Mouse (Mus musculus) neural tube, embryonic 14.5 days (tissue): Measurements from ENCODE around the gene Sdk1. TPM values are rescaled to one million over a fixed set of nuclear protein-coding genes. Genes with fewer than 3 reads are reported as not detected.

ENCODE experiments used
- ATAC-seq: fragments of 200-750 bp; cut with Nextera tagmentation; 2 replicates; pipeline ENCODE4 v1.8.0; 2017; ENCODE audit warnings: low read depth, mild to moderate bottlenecking, moderate TSS enrichment, moderate library complexity
- H3K27ac ChIP-seq: fragments of 300-500 bp; sonication (generic); 2 replicates; pipeline ENCODE4 v1.5.1; 2014; ENCODE audit warnings: low read depth, mild to moderate bottlenecking, control low read depth, low read length, moderate library complexity, mixed read lengths
- H3K27me3 ChIP-seq: fragments of 300-500 bp; sonication (generic); 2 replicates; pipeline ENCODE4 v1.6.1; 2014; ENCODE audit warnings: low read length; ENCODE audit not compliant: control insufficient read depth, insufficient read depth
- H3K36me3 ChIP-seq: fragments of 300-500 bp; sonication (generic); 2 replicates; pipeline ENCODE4 v1.6.1; 2014; ENCODE audit warnings: low read length, mixed read lengths; ENCODE audit not compliant: control insufficient read depth, insufficient read depth
- H3K4me1 ChIP-seq: fragments of 300-500 bp; sonication (generic); 2 replicates; pipeline ENCODE4 v1.6.1; 2014; ENCODE audit warnings: low read length; ENCODE audit not compliant: control insufficient read depth, insufficient read depth
- H3K4me2 ChIP-seq: fragments of 300-500 bp; sonication (generic); 2 replicates; pipeline ENCODE4 v1.6.1; 2014; ENCODE audit warnings: mild to moderate bottlenecking, low read depth, low read length, control low read depth
- H3K4me3 ChIP-seq: fragments of 300-500 bp; sonication (generic); 2 replicates; pipeline ENCODE4 v1.5.1; 2014; ENCODE audit warnings: low read depth, low read length, control low read depth, mixed read lengths
- H3K9ac ChIP-seq: fragments of 300-500 bp; sonication (generic); replicated peaks from 2 replicates; pipeline ENCODE4 v1.6.1; 2014; ENCODE audit warnings: low read depth, mild to moderate bottlenecking, control low read depth, low read length, mixed read lengths
- H3K9me3 ChIP-seq: fragments of 300-500 bp; sonication (generic); 2 replicates; pipeline ENCODE4 v1.6.1; 2016; ENCODE audit warnings: low read length; ENCODE audit not compliant: control insufficient read depth
- WGBS: fragments of 180-500 bp; shearing (Covaris S2); extraction: QIAGEN DNeasy Blood & Tissue Kit; methylation state at CpG from one replicate; pipeline ENCODE4 v1.1.7; 2014; 5-methylcytosine and 5-hydroxymethylcytosine counted together
- polyA plus RNA-seq: library from polyadenylated mRNA; unstranded; fragments of >200 nt; fragmentation: Nextera tagmentation; extraction: Ambion mirVana; gene quantifications from 2 replicates; pipeline ENCODE4 v1.2.1, GENCODE M21; 2014

The Sdk1 gene
- polyA plus RNA-seq, 1 experiment from 2014 or later: 3.1 TPM

DNA sequence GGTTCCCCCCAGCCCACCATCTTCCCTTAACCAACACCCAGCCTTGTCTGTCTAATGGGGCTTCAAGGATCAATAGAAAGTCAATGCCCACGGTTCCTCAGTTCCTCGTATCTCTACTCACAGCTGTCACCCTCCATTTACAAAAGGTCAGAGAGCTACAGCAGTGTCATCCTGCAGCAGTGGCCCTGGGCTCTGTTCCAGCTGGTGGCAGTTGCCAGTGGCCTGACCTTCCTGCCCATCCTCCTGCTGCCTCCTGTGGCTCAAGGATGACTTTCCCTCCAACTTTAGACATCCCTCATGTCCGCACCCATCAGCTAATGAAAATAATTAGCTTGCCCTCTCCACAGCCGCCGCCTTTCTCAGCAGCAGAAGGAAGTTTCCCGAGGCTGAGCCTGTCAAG lies 759.8 kb downstream of the Sdk1 start:
- Histone ChIP-seq H3K9me3 (no peaks in the 10 kb centered on the region), H3K4me2 (no peak overlapping the region), H3K27ac (no peak overlapping the region), H3K4me3 (no peak overlapping the region), H3K4me1 (no peaks in the 10 kb centered on the region; the same call in 1 of the 2 replicates), H3K36me3 (no peaks in the 10 kb centered on the region), H3K27me3 (no peaks in the 10 kb centered on the region), H3K9ac (no peak overlapping the region)
- WGBS: 61% methylated on average over 6 of the region's 6 CpGs
- ATAC-seq: no peak

DNA sequence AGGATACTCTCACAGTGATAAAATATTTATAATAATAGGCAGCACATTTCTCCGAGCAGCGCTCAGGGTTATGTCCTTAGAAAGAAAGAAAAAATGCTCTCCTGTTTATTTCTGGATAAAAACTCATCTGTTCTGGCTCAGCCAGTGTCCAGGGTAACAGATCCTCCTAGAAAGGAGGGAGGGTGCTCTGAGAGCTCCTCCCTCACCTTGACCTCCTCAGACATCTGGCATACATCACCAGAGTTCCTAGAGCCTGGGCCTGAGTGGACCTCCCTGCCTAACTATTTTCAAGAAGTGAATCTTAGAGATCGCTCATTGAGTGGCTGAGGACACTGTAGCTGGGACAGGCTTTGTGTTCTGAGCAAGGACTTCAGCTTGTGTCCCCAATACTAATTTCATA lies 760.7 kb downstream of the Sdk1 start:
- Histone ChIP-seq H3K9ac (no peak overlapping the region), H3K36me3 (no peaks in the 10 kb centered on the region), H3K27ac (no peak overlapping the region), H3K4me1 (no peaks in the 10 kb centered on the region; the same call in 1 of the 2 replicates), H3K27me3 (no peaks in the 10 kb centered on the region), H3K9me3 (no peaks in the 10 kb centered on the region), H3K4me3 (no peak overlapping the region), H3K4me2 (no peak overlapping the region)
- ATAC-seq: no peak
- WGBS: 53% methylated on average over 3 of the region's 3 CpGs

DNA sequence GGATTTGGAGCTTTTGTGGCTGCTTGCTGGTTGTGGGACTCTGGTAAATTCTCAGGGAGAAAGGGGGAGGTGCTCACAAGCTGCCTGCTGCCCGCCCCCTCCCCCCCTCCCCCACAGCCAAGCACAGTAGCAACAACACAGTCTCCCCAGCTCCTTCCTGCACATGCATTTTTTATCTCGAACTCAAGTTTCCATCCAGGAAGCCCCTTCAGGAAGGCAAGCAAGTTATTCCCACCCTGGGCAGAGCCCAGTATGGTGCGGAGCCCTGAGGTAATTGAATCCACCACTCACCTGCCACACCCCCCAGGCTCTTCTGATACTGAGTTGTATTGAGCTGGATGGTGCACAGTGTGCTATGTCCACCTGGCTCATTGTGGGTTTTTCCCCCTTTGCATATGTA lies 768.9 kb downstream of the Sdk1 start:
- no peak overlapping the region for H3K4me2 ChIP-seq
- H3K4me3 ChIP-seq: no peak overlapping the region
- H3K9ac ChIP-seq: no peak overlapping the region
- H3K27ac ChIP-seq: no peak overlapping the region
- WGBS: 30% methylated on average over 3 of the region's 3 CpGs
- 0 out of 2 replicates have a peak, but pooled peaks cover 6% of the 10 kb centered on the region for H3K4me1 ChIP-seq
- no peaks in the 10 kb centered on the region for H3K36me3 ChIP-seq
- no peak for ATAC-seq
- H3K27me3 ChIP-seq: no peaks in the 10 kb centered on the region
- H3K9me3 ChIP-seq: no peaks in the 10 kb centered on the region

DNA sequence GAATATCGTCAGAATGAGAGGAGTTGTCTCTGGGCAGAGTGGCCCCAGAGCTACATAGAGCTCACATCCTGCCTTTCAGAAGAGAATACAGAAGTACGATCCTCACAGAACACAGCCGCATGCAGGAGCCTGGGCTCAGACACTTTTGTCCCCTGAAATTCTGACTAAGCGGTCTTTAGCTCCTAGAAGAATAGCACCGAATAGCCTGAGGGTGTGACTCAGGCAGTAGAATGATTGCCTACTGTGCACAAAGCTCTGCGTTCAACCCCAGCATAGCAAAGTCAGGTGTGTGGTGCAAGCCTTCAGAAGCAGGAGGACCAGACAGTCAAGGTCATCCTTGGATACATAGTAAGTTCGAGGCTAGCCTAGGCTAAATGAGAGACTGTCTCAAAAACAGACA lies 775.7 kb downstream of the Sdk1 start:
- Histone ChIP-seq H3K9ac (no peak overlapping the region), H3K4me2 (no peak overlapping the region), H3K4me3 (no peak overlapping the region), H3K36me3 (no peaks in the 10 kb centered on the region), H3K27ac (no peak overlapping the region), H3K4me1 (no peaks in the 10 kb centered on the region), H3K9me3 (no peaks in the 10 kb centered on the region), H3K27me3 (no peaks in the 10 kb centered on the region)
- no peak for ATAC-seq
- WGBS: 87% methylated on average over 7 of the region's 7 CpGs

DNA sequence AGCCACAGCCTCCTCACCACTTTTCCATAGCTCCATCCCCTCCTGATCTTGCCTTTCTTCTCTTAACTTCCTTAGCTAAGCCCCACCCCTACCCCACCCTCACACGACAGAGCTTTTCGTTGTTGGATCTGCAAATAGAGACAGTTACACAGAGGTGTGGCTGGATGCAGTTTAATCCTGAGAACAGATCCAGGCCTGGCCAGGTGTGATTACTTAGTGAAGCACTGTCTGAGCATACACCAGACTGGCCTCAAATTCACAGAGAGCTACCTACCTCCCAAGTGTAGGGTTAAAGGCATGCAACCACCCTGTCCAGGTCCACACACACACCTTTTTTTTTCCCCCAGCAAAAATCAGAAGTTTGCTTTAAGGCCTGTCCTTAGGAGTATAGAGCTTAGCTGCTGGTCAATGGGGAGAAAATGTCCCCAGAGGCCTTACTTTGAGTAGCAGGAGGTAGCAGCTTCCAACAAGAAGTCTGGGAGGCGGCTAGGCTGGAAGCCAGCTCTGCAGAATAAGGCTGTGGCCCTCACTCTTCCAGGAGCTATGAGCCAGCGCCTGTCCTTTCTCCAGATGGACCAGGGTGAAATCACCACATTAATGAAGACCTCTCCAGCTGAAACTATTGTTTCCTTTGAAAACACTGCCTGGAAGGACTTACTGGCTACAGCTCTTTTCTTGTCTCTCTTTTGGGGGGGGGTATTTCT lies 781.7 kb downstream of the Sdk1 start:
- Histone ChIP-seq H3K4me2 (no peak overlapping the region), H3K27ac (no peak overlapping the region), H3K9me3 (no peaks in the 10 kb centered on the region), H3K4me1 (no peaks in the 10 kb centered on the region), H3K4me3 (no peak overlapping the region), H3K9ac (no peak overlapping the region), H3K36me3 (no peaks in the 10 kb centered on the region), H3K27me3 (no peaks in the 10 kb centered on the region)
- WGBS: 51% methylated on average over 4 of the region's 4 CpGs
- ATAC-seq: no peak

DNA sequence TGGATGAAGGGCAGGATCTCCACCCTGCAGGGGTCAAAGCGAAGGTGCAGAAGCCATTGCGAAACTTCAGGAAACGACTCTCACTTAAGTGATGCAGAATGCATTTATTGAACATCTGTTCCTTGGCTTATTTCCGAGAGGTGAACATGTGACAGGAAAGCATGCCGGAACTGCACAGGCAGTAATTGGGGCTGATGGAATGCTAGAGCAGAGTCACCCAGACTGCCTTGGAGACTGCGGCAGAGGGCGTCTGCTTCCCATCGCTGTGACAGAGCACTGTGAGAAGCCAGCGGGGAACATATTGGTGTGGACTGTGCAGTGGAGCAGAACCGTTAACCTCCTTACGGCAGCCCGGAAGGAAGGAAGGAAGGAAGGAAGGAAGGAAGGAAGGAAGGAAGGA lies 783.2 kb downstream of the Sdk1 start:
- H3K4me3 ChIP-seq: no peak overlapping the region
- H3K27ac ChIP-seq: no peak overlapping the region
- 73% methylated on average over 12 of the region's 12 CpGs for WGBS
- H3K9ac ChIP-seq: no peak overlapping the region
- no peaks in the 10 kb centered on the region for H3K9me3 ChIP-seq
- H3K4me1 ChIP-seq: no peaks in the 10 kb centered on the region
- ATAC-seq: no peak
- H3K4me2 ChIP-seq: no peak overlapping the region
- no peaks in the 10 kb centered on the region for H3K27me3 ChIP-seq
- no peaks in the 10 kb centered on the region for H3K36me3 ChIP-seq

DNA sequence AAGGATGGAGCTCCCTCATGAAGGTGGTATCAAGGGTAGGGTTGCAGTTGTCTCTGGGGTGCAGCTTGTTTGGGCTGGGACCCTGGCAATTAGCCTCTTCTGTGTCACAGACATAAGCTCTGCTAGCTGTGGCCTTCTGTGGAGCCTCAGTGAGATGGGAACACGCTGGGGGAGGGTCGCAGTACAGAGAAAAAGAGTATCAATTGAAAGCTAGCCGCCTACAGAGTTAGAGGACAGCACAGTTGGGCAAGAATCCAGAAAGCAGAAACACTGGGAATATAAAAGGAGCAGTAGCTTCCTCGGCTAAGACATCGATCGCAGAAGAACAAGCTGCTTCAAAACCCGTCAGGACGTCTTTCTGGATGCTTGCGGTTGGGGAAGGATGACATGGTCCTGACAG lies 795.2 kb downstream of the Sdk1 start:
- no peak for ATAC-seq
- Histone ChIP-seq H3K4me2 (no peak overlapping the region), H3K9me3 (no peaks in the 10 kb centered on the region), H3K27ac (no peak overlapping the region), H3K9ac (no peak overlapping the region), H3K36me3 (no peaks in the 10 kb centered on the region), H3K4me1 (no peaks in the 10 kb centered on the region), H3K27me3 (no peaks in the 10 kb centered on the region), H3K4me3 (no peak overlapping the region)
- 76% methylated on average over 9 of the region's 9 CpGs for WGBS

DNA sequence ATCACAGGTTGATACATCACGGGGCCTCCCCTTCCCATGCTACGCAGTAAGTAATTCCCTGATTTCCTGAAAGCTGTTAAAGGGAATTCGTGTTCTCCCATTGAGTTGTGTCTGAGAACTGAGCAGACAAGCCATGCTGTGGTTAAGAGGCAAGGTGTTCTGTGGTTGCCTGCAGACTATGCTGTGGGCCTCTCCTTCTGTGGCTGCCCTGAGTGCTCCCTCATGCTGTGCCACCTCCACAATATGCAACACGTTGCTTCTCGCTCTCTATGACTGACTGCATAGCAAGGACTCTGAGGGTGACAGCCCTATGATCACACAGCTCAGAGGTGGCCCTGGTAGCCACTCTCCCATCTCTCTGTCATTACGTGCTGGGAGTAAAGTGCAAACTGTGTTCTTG lies 797.9 kb downstream of the Sdk1 start:
- no peak for ATAC-seq
- Histone ChIP-seq H3K4me2 (no peak overlapping the region), H3K27me3 (no peaks in the 10 kb centered on the region), H3K4me1 (no peaks in the 10 kb centered on the region), H3K27ac (no peak overlapping the region), H3K36me3 (no peaks in the 10 kb centered on the region), H3K9ac (no peak overlapping the region), H3K4me3 (no peak overlapping the region), H3K9me3 (no peaks in the 10 kb centered on the region)
- 88% methylated on average over 6 of the region's 6 CpGs for WGBS

DNA sequence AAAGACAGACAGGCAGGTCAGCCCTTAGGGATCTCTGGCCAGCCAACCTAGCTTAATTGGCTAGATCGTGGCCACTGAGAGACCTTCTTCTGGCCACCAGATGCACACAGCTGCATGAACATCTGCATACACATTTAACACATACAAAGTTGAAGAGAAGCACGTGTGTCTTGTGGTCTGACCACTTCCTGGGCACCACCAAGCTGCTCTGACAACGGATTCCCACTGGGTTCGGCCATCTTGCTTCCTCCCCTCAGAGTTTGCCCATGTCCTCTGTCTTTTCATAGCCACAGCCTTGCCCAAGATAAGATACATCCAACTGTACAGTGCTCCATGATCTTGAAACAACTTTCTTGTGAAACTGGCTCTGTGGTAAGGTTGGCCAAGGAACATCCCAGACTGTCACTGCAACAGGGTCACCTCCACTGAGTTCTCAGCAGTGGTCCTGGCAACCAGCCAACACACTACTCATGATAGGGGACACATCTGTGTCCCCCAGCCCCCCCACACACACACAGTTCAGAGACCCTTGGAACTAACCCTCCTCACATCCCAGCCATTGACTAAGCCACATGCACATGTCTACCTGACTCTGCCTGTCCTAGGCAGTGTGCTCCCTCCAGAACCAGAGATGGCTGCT lies 798.7 kb downstream of the Sdk1 start:
- WGBS: 82% methylated on average over 4 of the region's 4 CpGs
- Histone ChIP-seq H3K27me3 (no peaks in the 10 kb centered on the region), H3K9me3 (no peaks in the 10 kb centered on the region), H3K27ac (no peak overlapping the region), H3K4me2 (no peak overlapping the region), H3K36me3 (no peaks in the 10 kb centered on the region), H3K9ac (no peak overlapping the region), H3K4me3 (no peak overlapping the region), H3K4me1 (no peaks in the 10 kb centered on the region)
- no peak for ATAC-seq
